Mouse (Mus musculus) activated CD4-positive, CD25-positive, alpha-beta regulatory T cell (primary cell): Measurements from ENCODE around the gene Mrps14. TPM values are rescaled to one million over a fixed set of nuclear protein-coding genes. Genes with fewer than 3 reads are reported as not detected.

ENCODE experiments used
- polyA plus RNA-seq, 2 experiments: library from polyadenylated mRNA; unstranded; fragments of 100-300 nt; shearing (Covaris generic); gene quantifications; one replicate each; pipeline ENCODE4 v1.2.1; 2017

Mrps14 gene
- 100 to 1,000 TPM; 164 to 197 TPM for polyA plus RNA-seq

DNA sequence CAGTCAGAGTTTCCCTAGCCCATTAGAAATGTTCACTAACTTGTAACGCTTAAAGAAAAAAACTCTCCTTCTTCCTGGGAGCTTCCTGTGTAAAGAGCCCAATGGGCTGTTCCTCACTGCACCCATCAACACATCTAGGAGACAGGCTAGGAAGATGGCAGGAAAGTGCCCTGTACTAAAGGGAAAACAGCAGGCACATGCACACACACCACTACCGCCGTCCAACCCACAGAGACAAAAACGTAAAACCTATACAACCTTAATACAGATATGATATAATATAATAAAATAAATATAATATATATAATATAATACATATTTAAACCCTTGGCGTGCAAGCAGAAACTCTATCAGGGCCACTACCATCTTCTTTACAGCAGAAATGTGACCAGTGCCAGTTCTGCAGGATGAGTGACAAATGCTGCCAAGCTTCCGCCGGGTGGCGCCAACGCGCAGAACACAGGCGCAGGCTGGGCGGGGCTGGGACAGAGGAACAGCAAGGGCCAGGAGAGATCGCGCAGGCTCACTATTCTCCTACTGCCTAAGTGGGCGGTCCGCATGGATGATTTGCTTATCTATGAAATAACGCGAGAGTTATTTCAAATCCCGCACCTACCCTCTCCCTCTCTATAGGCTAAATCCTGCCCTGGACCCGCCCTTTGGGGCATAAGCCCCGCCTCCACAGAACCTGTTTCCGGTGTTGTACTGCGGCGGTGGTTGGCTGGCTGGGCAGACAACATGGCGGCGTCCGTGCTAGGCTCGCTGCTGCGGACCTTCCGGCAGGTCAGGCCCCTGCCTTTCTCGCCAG lies at the start of gene Mrps14:
Gene Mrps14, plus strand, starts transcription at position 687 of the 808 bp plus-strand sequence.

DNA sequence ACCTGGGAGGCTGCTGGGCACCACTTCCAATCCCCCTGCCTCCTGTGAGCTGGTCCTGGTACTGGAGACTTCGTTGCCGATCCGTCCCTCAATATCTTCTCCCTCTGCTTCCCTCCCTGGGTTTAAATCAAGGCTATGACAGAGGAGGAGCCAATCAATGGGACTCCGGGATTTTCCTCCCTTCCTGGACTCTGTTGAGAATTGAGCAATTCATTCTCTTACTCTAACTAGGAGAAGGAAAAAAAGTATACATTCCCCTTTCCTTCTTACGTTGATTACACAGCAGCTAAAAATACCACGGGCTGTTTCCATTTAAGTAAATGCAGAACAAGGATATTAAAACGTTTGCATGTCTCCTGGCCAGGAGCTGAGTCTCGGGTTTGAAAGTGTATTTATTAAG lies 41.5 kb upstream of the Mrps14 start, which contains the start of gene Tnn:
Gene Tnn, minus strand, starts transcription at position 101 of the 400 bp plus-strand sequence.

DNA sequence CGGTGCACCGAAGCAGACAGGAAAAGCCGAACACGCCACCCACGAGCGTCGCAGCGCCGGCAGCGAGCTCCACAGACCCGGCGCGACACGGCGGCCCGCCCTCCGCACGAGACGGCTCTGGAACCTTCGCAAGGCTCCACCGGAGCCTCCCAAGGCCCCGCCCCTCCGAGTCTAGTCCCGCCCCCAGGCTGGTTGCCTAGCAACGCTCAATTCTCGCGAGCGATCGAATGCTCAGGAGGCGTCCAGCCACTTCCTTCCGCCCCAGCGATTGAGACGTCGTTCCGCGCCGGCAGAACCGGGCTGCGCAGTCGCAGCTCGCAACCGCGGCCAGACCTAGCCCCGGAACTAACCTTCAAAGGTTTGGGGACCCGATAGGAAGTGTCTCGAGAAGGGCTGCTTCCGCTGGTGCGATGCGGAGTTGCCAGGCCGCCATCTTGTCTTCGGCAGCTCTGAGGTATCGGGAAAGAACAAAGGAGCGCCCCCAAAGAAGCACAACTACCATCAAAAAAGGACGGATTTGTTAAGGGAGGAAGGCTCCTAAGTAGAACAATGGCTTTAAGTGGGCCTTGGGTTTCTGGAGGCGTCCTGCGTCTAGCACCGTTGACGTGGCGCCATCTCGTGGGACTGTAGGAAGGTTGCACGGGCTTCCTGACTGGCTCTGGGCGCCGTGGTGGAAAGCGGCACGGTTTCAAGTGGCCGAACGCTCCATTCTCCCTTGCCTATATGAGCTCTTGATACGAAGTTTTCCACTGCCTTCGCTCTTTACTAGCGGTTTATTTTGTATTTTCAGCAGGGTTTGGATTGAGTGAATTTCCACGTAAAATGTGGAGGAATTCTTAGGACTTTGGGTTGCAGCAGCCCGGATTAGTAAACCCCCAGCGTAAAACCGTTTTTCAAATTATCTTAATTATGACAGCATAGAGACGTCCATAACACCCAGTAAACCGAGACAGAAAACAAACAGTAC lies 18.0 kb downstream of the Mrps14 start, which contains the start of gene Cacybp:
Gene Cacybp, minus strand, starts transcription at position 173 of the 967 bp plus-strand sequence.

Other genes starting within 250 kb of the Mrps14 start
- 100 to 1,000 TPM; 252 to 326 TPM for gene 4930523C07Rik, start 150.8 kb upstream of the Mrps14 start, polyA plus RNA-seq
- under 1 TPM in 1 of 2 experiments, not detected in 1; 0.05 TPM for gene Tnn, start 41.6 kb upstream of the Mrps14 start, polyA plus RNA-seq
- 100 to 1,000 TPM in 1 of 2 experiments, 10 to 100 TPM in 1; 94.7 to 122 TPM for gene Cacybp, start 17.7 kb downstream of the Mrps14 start, polyA plus RNA-seq